Mouse (Mus musculus) thymus, postnatal 4 days (tissue): ENCODE data around the gene Cdkl1.

ENCODE experiments used
- DNase-seq: peaks from one replicate; pipeline ENCODE4 v3.0.0; 2021

Gene Cdkl1

DNA sequence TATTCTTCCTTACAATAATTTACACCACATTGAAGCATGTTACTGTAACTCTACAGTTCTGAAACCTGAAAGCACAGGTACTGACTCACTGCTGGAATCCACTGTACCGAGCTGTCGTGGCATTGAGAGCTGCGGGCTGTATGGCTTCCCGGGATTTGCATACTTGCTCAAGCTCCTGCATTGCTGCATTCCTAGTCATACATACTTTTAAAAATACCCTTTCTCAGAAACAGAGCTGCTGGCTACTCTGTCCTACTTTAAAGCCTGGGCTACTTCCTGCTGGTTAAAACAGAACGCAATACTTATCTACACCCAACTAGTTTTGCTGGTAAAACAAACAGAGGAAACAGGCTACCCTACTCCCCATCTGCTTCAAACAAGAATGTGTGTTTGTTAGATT, 46.9 kb downstream of the Cdkl1 start:
- no peak for DNase-seq

GRCm38 (mm10) chr12:69741965-69742364, 49.1 kb downstream of the Cdkl1 start:
- DNase-seq = no peak

- DNase-seq = peak; percentile 8
Observed at GRCm38 (mm10) chr12:69733923-69734322, 57.1 kb downstream of the Cdkl1 start.

DNA sequence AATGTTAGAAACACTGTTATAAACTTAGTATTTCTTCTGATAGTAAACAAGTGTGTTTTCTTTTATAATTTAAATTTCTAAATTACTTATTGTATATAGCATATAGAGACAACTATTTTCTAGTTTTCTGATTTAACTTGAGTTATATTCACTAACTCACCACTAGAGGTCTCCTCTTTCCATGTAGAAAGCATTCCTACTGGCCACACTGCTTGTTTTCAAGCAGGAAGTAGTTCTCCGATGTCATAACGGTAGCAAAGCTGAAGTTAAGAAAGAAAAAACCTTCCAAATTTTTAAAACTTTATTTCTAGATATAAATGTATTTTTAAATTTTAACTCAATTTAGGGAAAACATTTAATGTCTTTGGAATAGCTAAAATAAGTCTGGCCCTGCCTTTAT, 57.5 kb downstream of the Cdkl1 start:
- DNase-seq = no peak

DNA sequence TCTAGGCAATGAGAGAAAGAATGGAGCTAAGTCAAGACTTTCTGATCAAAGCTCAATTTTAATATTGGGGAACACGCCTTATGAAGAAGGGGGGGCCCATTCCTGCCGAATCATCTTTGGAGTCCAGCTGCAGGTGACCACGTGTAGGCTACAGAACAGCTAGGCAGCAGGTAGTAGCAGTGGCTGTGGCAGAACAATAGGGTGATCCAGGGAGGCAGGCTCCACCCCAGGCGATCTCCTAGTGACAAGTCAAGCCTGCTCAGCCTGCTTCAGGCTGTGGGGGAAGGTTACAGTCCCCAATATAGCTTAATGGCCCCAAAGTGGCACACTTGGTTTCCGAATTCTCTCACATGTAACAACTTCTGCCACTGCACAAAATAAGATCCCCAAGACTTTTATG, 58.8 kb downstream of the Cdkl1 start:
- DNase-seq = no peak

GRCm38 (mm10) chr12:69730306-69730705, 60.8 kb downstream of the Cdkl1 start:
- DNase-seq = no peak

- no peak for DNase-seq
Observed at GRCm38 (mm10) chr12:69729246-69729645, 61.8 kb downstream of the Cdkl1 start.

DNA sequence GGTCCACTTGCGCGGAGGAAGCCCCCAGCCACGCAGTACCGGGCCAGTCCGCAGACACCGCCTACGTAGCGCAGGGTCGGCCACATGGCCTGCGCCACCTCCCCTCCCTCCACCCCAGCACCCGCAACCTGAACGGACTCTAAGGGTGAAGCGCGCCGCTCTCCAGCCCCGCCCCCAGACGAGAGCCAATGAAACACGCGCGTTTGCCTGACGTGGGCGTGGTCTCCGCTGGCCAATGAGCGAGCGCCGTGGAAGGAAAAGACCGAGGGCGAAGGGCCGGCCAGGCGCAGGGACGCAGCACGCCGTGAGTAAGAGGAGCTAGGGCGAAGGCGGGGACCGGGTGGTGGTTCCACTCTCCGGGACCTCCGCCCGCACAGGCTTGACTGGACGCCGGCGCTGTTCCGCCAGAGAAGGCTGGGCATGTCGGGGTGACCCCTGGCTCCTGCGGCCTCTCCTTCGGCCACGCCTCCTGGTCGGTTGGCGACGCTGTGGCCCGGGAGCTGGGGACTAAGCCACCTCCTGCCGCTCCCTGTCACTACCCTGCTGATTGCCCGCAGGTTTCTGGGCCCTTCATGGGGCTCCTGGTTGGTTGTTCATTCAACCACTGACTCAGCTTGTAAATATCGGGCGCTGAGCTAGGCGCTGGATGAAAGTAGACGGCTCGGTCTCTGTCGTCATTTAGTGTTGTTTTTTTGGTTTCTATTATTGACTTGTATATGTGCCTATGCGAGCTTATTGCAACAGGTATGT, 66.2 kb downstream of the Cdkl1 start, which contains the start of the genes L2hgdh and Atp5s:
Gene L2hgdh, minus strand, starts transcription at position 163 of the 750 bp plus-strand sequence.
Gene Atp5s, plus strand, starts transcription at position 240 of the 750 bp plus-strand sequence.
- DNase-seq = peak; percentile 97

- no peak for DNase-seq
Observed at GRCm38 (mm10) chr12:69724018-69724710, 66.9 kb downstream of the Cdkl1 start.

DNA sequence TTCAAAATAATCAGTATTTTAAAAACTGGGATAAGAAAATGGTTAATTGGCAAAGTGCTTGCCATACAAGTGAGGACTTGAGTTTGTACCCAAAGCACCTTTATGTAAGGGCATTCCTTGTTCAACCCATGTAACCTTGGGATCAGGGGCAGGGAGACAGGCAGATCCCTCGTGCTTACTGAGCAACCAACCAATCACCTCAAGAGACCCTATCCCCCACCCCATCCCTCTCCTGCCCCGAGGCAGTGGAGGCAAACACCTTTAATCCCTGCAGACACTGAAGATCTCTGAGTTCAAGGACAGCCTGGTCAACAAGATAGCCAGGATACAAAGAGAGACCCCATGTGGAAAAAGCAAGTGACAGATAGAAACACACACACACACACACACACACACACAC, 67.7 kb downstream of the Cdkl1 start:
- no peak for DNase-seq

DNA sequence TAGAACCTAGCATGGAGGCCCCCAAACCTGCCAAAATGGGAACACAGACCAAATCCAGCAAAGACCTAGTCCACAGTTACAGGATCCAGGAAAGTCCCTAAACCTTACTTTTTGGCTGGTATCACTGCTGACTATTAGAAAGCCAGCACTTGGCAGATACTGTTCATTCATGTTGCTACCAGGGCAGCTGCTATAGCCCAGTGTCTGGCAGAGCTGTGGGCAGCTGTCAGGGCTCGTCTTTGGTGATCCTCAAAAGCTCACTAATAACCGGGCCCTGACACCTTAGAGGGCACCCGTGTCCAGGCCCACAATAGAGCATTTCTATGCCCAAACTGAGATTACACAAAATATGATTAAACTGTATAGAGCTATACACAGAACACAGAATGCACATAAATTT, 68.2 kb downstream of the Cdkl1 start:
- no peak for DNase-seq

DNA sequence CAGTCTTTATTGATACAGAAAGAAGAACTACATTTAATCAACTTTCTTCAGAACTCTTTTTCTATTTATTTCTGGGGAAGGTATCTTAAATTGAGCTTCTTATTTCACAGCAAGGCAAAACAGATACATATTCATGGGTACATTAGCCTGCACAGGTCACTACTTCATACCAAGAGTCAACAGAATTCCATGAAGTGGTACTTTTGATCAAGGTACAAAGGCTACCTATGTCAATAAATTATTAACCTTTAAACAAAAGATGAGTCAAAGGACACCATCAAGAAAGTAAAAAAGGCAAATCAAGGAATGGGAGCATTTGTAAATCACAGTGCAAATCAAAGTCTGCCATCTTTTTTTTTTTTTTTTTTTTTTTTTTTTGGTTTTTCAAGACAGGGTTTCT, 77.4 kb downstream of the Cdkl1 start:
- DNase-seq = no peak

DNA sequence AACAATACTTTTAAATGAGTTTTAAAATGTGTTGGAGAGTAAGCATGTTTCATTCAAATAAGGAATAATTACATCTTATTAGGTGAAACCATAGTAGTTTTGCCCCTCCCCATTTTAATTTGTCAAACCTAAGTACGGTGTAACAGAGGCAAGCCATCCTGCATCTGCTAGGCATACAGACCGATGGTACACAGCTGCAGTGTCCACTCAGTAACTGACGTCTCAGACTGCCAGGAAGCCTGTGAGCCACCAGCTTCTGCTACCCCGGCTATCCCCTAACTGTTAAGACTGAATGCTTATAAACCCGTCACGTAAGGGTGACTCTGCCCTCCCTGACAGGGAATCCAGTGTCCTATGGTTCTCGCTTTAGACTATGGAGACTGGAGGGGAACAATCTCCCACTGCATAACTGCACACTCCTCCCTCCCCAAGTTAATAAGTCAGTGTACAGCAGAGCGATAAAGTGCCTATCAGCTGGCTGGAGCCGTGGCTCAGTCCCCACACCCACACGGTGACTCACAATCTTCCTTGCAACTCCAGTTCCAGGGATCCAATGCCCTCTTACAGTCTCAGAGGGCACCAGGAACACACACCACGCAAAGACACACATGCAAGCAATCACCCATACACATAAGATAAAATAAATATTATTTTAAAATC, 86.1 kb downstream of the Cdkl1 start:
- DNase-seq = no peak

GRCm38 (mm10) chr12:69698352-69698751, 92.7 kb downstream of the Cdkl1 start:
- no peak for DNase-seq
